Mouse (Mus musculus): ENCODE measurements around the gene Fgfr2. TPM values are rescaled to one million over a fixed set of nuclear protein-coding genes. Genes with fewer than 3 reads are reported as not detected.

Fgfr2 gene
- polyA plus RNA-seq, 2 experiments from 2014 or later = not detected

- no peak for ATAC-seq
These were observed 3003.7 kb downstream of the Fgfr2 start for GRCm38 (mm10) chr7:130119466-130119865.

- ATAC-seq = no peak
These were observed 3004.4 kb downstream of the Fgfr2 start for GRCm38 (mm10) chr7:130118726-130119125.

GRCm38 (mm10) chr7:130117466-130118123 lies 3005.6 kb downstream of the Fgfr2 start:
- no peak for ATAC-seq

GRCm38 (mm10) chr7:130114436-130114835 lies 3008.7 kb downstream of the Fgfr2 start:
- no peak for ATAC-seq

Other genes with a start within 250 kb of the Fgfr2 start
- gene Zranb1, start 192.2 kb downstream of the Fgfr2 start, polyA plus RNA-seq (2017; shearing (Covaris generic)) = 10 to 100 TPM in 1 of 2 experiments, 1 to 10 TPM in 1; 8.7 to 10.8 TPM
- gene Ctbp2, start 1.0 kb upstream of the Fgfr2 start, polyA plus RNA-seq (2017; shearing (Covaris generic)) = 1 to 10 TPM; 1.6 to 4.4 TPM

All from activated CD4-positive, CD25-positive, alpha-beta regulatory T cell, adult 4 months (primary cell).